Mouse (Mus musculus) fibroblast of lung, adult 2 months (primary cell): ENCODE measurements around the gene Irx5.

Experiments used
- DNase-seq: peaks from one replicate; pipeline ENCODE4 v3.0.0-alpha.2; 2011; ENCODE audit warnings: low read depth

Gene Irx5

GRCm38 (mm10) chr8:92360083-92360861 lies 2.8 kb downstream of the Irx5 start:
- DNase-seq = no peak

GRCm38 (mm10) chr8:92361546-92362351 lies 4.3 kb downstream of the Irx5 start:
- DNase-seq = peak; percentile 60

GRCm38 (mm10) chr8:92362396-92363115 lies 5.1 kb downstream of the Irx5 start:
- DNase-seq = peak; percentile 40

GRCm38 (mm10) chr8:92363217-92364147 lies 6.1 kb downstream of the Irx5 start:
- DNase-seq = no peak

- DNase-seq = peak; percentile 71
Observed at GRCm38 (mm10) chr8:92364148-92364775, 6.8 kb downstream of the Irx5 start.

GRCm38 (mm10) chr8:92364776-92365240 lies 7.4 kb downstream of the Irx5 start:
- peak; percentile 45 for DNase-seq

- no peak for DNase-seq
Observed at GRCm38 (mm10) chr8:92365241-92365943, 8.0 kb downstream of the Irx5 start.

GRCm38 (mm10) chr8:92365944-92366735 lies 8.7 kb downstream of the Irx5 start:
- no peak for DNase-seq

GRCm38 (mm10) chr8:92366736-92367267 lies 9.4 kb downstream of the Irx5 start:
- no peak for DNase-seq

GRCm38 (mm10) chr8:92379524-92379923 lies 22.1 kb downstream of the Irx5 start:
- DNase-seq = no peak

GRCm38 (mm10) chr8:92380571-92380970 lies 23.1 kb downstream of the Irx5 start:
- DNase-seq = no peak

GRCm38 (mm10) chr8:92387893-92388292 lies 30.5 kb downstream of the Irx5 start:
- DNase-seq = no peak

- no peak for DNase-seq
Observed at GRCm38 (mm10) chr8:92404218-92404617, 46.8 kb downstream of the Irx5 start.

- no peak for DNase-seq
Observed at GRCm38 (mm10) chr8:92408092-92408491, 50.7 kb downstream of the Irx5 start.

- DNase-seq = no peak
Observed at GRCm38 (mm10) chr8:92413583-92413982, 56.2 kb downstream of the Irx5 start.

GRCm38 (mm10) chr8:92420666-92421065 lies 63.2 kb downstream of the Irx5 start:
- DNase-seq = no peak
